In the genomic region with DNA sequence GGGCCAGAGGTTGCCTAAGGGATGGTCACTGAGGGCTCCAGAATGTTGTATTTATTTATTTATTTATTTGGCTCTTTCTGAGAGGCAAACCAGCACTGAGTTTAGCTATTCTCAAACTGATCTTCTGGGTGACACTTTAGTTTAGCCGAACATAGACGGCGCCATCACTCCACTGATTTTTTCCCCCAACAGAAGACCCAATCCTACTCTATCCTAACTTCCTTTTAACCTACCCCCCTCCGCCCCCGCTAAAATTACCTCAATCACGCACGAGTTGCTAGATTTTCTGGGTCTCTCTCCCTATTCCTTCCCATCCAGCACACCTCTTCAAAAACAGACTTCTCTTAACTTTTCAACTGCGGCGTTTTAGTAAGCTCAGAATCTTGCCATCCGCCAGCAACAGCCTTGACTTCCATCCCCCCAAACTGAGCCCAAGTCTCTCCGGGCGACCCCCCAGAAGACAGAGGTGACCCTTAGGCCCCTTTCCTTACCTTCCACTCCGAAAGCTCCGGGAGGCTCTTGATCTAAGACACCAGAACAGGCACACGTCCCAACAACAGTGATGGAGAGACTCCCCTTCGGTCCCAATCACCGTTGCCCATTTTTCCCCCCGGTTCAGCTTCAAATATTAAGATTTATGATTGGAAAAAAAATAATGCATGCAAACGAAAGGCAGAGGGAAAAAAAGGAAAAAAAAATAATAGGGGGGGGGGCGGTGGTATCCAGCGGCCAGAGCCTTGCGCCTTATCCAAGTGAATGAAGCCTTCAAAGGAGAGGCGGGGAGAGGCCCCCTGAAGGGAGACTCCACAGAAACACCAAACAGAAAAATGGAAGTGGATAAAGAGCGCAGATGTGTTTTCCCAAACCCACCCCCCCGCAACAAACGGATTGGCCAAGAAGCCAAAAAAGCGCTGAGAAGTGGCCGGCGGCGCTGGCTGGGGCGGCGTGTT, we compare ENCODE assay signal across 9 mouse cellular contexts. TPM values are rescaled to one million over a fixed set of nuclear protein-coding genes. Genes with fewer than 3 reads are reported as not detected.
DNase-seq lines count a peak whose midpoint lies in the region; ATAC-seq and TF ChIP-seq lines count a peak whose summit lies in the region.
"Had no signal": no experiment of that assay in that cellular context is flagged by ENCODE, and none has a peak within 500 bp of the region (broad histone marks: within the 10 kb centered on the region; RNA-seq: fewer than 3 reads in every experiment).

Gene Adgrb3, minus strand, starts transcription at position 737 of the 950 bp plus-strand sequence.

- no peak for ATAC-seq in kidney, postnatal 0 days (replicated peaks; ENCODE audit: low FRiP score, low read depth)
- ATAC-seq in embryonic facial prominence, embryonic 11.5 days (replicated peaks; ENCODE audit: insufficient number of reproducible peaks, low FRiP score, low TSS enrichment, low read depth) = 0 out of 2 replicates have a peak, but pooled peaks have one; percentile 56
- peak; percentile 28 for ATAC-seq in midbrain, embryonic 12.5 days (ENCODE audit: low FRiP score, low read depth)

- TF ChIP-seq CTCF in kidney, postnatal 0 days (IDR thresholded peaks at IDR 0.05; ENCODE audit: low read depth) = no peak; the same call in 1 of the 2 replicates
- TF ChIP-seq CTCF in layer of hippocampus, adult 2 months (conservative IDR thresholded peaks at IDR 0.05) = peak; percentile 58

- H3K4me3 ChIP-seq in kidney, postnatal 0 days (replicated peaks; ENCODE audit: low read depth, low read length) = peak within 1 kb of the TSS; percentile 50
- H3K4me3 ChIP-seq in embryonic facial prominence, embryonic 11.5 days (ENCODE audit: low read depth, low read length) = peak within 1 kb of the TSS; percentile 54
- peak within 1 kb of the TSS; percentile 79 for H3K4me3 ChIP-seq in layer of hippocampus, adult 2 months
- H3K4me3 ChIP-seq in midbrain, embryonic 12.5 days = peak within 1 kb of the TSS; percentile 66

- no peaks in the 10 kb centered on the region for H3K4me1 ChIP-seq in kidney, postnatal 0 days (replicated peaks; ENCODE audit: insufficient read depth, low read length)
- H3K4me1 ChIP-seq in embryonic facial prominence, embryonic 11.5 days (ENCODE audit: control insufficient read depth, insufficient read depth, low read length) = no peaks in the 10 kb centered on the region
- H3K4me1 ChIP-seq in midbrain, embryonic 12.5 days = peaks cover 39% of the 10 kb centered on the region

- peak; percentile 2 for DNase-seq in kidney, postnatal 0 days (ENCODE audit: low spot score)
- no peak for DNase-seq in kidney, postnatal 10 days
- DNase-seq in embryonic facial prominence, embryonic 11.5 days (ENCODE audit: low spot score) = no peak
- DNase-seq in layer of hippocampus, adult 2 months (ENCODE audit: low spot score in 2 of 2) = peak; percentile 29 to 43
- no peak for DNase-seq in MN1 (ENCODE audit: low spot score)
- no peak for DNase-seq in lung, adult 18-20 months
- no peak for DNase-seq in spleen, postnatal 36 days (ENCODE audit: low spot score in 2 of 2)

- WGBS in kidney, postnatal 0 days = 3% methylated on average over 31 of the region's 32 CpGs
- WGBS in embryonic facial prominence, embryonic 11.5 days = 4% methylated on average over 32 of the region's 32 CpGs
- WGBS in midbrain, embryonic 12.5 days = 1% methylated on average over 32 of the region's 32 CpGs

- no peak within 1 kb of the TSS for H3K9ac ChIP-seq in kidney, postnatal 0 days (ENCODE audit: low read depth, low read length)
- H3K9ac ChIP-seq in embryonic facial prominence, embryonic 11.5 days (replicated peaks; ENCODE audit: low read length) = peak within 1 kb of the TSS; percentile 59
- peak within 1 kb of the TSS; percentile 75 for H3K9ac ChIP-seq in midbrain, embryonic 12.5 days (replicated peaks)

- H3K36me3 ChIP-seq in kidney, postnatal 0 days (ENCODE audit: insufficient read depth, low read length) = no peaks in the 10 kb centered on the region
- no peaks in the 10 kb centered on the region for H3K36me3 ChIP-seq in embryonic facial prominence, embryonic 11.5 days (replicated peaks; ENCODE audit: control insufficient read depth, insufficient read depth, low read depth, low read length)
- no peaks in the 10 kb centered on the region for H3K36me3 ChIP-seq in midbrain, embryonic 12.5 days

- H3K27ac ChIP-seq in kidney, postnatal 0 days = no peak within 1 kb of the TSS
- H3K27ac ChIP-seq in embryonic facial prominence, embryonic 11.5 days (replicated peaks; ENCODE audit: low read depth, low read length) = peak within 1 kb of the TSS; percentile 20; the same call in 1 of the 2 replicates
- H3K27ac ChIP-seq in layer of hippocampus, adult 2 months = peak within 1 kb of the TSS; percentile 92
- H3K27ac ChIP-seq in midbrain, embryonic 12.5 days (replicated peaks) = peak within 1 kb of the TSS; percentile 92
- H3K27ac ChIP-seq: macrophage had no signal

- H3K4me2 ChIP-seq in kidney, postnatal 0 days (ENCODE audit: low read length) = peak within 1 kb of the TSS; percentile 89
- H3K4me2 ChIP-seq in embryonic facial prominence, embryonic 11.5 days (ENCODE audit: low read depth, low read length) = peak within 1 kb of the TSS; percentile 78
- H3K4me2 ChIP-seq in midbrain, embryonic 12.5 days (replicated peaks) = peak within 1 kb of the TSS; percentile 64

- peaks cover 19% of the 10 kb centered on the region for H3K27me3 ChIP-seq in kidney, postnatal 0 days (ENCODE audit: insufficient read depth, low read length)
- H3K27me3 ChIP-seq in embryonic facial prominence, embryonic 11.5 days (ENCODE audit: control insufficient read depth, insufficient read depth, low read length) = no peaks in the 10 kb centered on the region
- H3K27me3 ChIP-seq in midbrain, embryonic 12.5 days = no peaks in the 10 kb centered on the region

- H3K9me3 ChIP-seq in kidney, postnatal 0 days (replicated peaks; ENCODE audit: low read length) = no peaks in the 10 kb centered on the region
- H3K9me3 ChIP-seq in embryonic facial prominence, embryonic 11.5 days (replicated peaks; ENCODE audit: control insufficient read depth, low read length) = no peaks in the 10 kb centered on the region
- no peaks in the 10 kb centered on the region for H3K9me3 ChIP-seq in midbrain, embryonic 12.5 days

RNA-seq across cellular contexts. Expression of gene Adgrb3, which starts in this region (rescaled TPM):
- 0.08 and 0.26 TPM in 2 replicates for polyA plus RNA-seq in kidney, postnatal 0 days (2015; fragmentation: Nextera tagmentation; extraction: Ambion mirVana)
- polyA plus RNA-seq in embryonic facial prominence, embryonic 11.5 days (2014; fragmentation: Nextera tagmentation; extraction: Ambion mirVana) = 3.0 and 3.3 TPM in 2 replicates
- total RNA-seq in layer of hippocampus, adult 2 months (2021) = 100 to 1,000 TPM; 111 to 118 TPM
- 22.0 and 23.7 TPM in 2 replicates for polyA plus RNA-seq in midbrain, embryonic 12.5 days (2016; fragmentation: Nextera tagmentation; extraction: Ambion mirVana)
- polyA plus RNA-seq: macrophage had no signal

Comparison
In these comparisons a context has a peak if more than half of its experiments do, and no peak if none do; other contexts are left out.
1. Peak in DNase-seq, H3K4me3 ChIP-seq and H3K4me2 ChIP-seq in kidney, postnatal 0 days; RNA of the gene not detected or under 1 TPM.
2. DNase-seq: peak in layer of hippocampus, adult 2 months (2 of 2); none in kidney, postnatal 10 days (single experiment), embryonic facial prominence, embryonic 11.5 days (single experiment), MN1 (single experiment), lung, adult 18-20 months (0 of 2) and spleen, postnatal 36 days (0 of 2).
3. Peak in every context shown above with its lines, with median percentiles within 50 percentile points of each other: H3K4me2 ChIP-seq and H3K4me3 ChIP-seq.